ENCODE assay signal across 11 mouse cellular contexts in the genomic region with DNA sequence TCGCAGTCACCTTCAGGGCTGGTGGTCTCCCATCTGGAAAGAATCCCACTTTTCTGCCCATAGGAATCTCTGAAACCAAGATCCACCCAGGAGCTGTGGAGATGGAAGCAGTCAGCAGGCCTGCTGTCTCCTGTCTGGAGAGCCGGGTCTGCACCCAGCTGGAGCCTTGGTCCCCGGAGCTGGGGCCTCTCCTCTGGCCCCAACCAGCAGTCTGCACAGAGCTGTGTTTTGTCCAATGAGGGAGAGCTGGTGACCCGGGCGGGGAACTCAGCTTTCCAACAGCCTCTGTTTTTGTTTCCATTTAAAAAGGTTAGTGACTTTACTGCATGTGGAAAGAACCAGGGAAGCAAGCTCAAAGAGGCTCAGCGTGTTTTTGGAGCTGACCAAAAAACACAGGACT. TPM values are rescaled to one million over a fixed set of nuclear protein-coding genes. Genes with fewer than 3 reads are reported as not detected.
DNase-seq lines count a peak whose midpoint lies in the region; ATAC-seq lines count a peak whose summit lies in the region.
"Had no signal": no experiment of that assay in that cellular context is flagged by ENCODE, and none has a peak within 500 bp of the region (broad histone marks: within the 10 kb centered on the region; RNA-seq: fewer than 3 reads in every experiment).

No protein-coding gene starts in this region.

- no peaks in the 10 kb centered on the region for H3K36me3 ChIP-seq in midbrain, embryonic 11.5 days (ENCODE audit: control insufficient read depth, insufficient read depth, low read length)
- H3K36me3 ChIP-seq in midbrain, embryonic 15.5 days (replicated peaks) = no peaks in the 10 kb centered on the region
- H3K36me3 ChIP-seq in heart, embryonic 13.5 days = no peaks in the 10 kb centered on the region
- peaks cover 4% of the 10 kb centered on the region; the same call in 1 of the 2 replicates for H3K36me3 ChIP-seq in intestine, embryonic 16.5 days (ENCODE audit: control insufficient read depth, insufficient read depth, low read length)
- no peaks in the 10 kb centered on the region for H3K36me3 ChIP-seq in stomach, embryonic 16.5 days (ENCODE audit: control insufficient read depth, insufficient read depth, low read length)
- H3K36me3 ChIP-seq: liver, embryonic 12.5 days; neural tube, embryonic 15.5 days had no signal

- H3K4me3 ChIP-seq in midbrain, embryonic 11.5 days (ENCODE audit: low read depth, low read length) = no peak overlapping the region
- no peak overlapping the region for H3K4me3 ChIP-seq in midbrain, embryonic 15.5 days
- H3K4me3 ChIP-seq in heart, embryonic 13.5 days = no peak overlapping the region
- H3K4me3 ChIP-seq in intestine, embryonic 16.5 days (ENCODE audit: low read length) = no peak overlapping the region
- H3K4me3 ChIP-seq in stomach, embryonic 16.5 days (replicated peaks; ENCODE audit: low read length) = no peak overlapping the region
- H3K4me3 ChIP-seq: liver, embryonic 12.5 days; neural tube, embryonic 15.5 days had no signal

- no peaks in the 10 kb centered on the region for H3K9me3 ChIP-seq in midbrain, embryonic 11.5 days (ENCODE audit: control insufficient read depth, low read length)
- H3K9me3 ChIP-seq in midbrain, embryonic 15.5 days = no peaks in the 10 kb centered on the region
- H3K9me3 ChIP-seq in heart, embryonic 13.5 days = no peaks in the 10 kb centered on the region
- H3K9me3 ChIP-seq in intestine, embryonic 16.5 days (ENCODE audit: control insufficient read depth, low read length) = 0 out of 2 replicates have a peak, but pooled peaks cover 4% of the 10 kb centered on the region
- H3K9me3 ChIP-seq in stomach, embryonic 16.5 days (replicated peaks; ENCODE audit: control insufficient read depth, low read length) = no peaks in the 10 kb centered on the region
- H3K9me3 ChIP-seq: liver, embryonic 12.5 days; neural tube, embryonic 15.5 days had no signal

- no peaks in the 10 kb centered on the region; the same call in 1 of the 2 replicates for H3K27me3 ChIP-seq in midbrain, embryonic 11.5 days (ENCODE audit: control insufficient read depth, insufficient read depth, low read length)
- H3K27me3 ChIP-seq in midbrain, embryonic 15.5 days (replicated peaks) = no peaks in the 10 kb centered on the region
- no peaks in the 10 kb centered on the region for H3K27me3 ChIP-seq in heart, embryonic 13.5 days (replicated peaks)
- no peaks in the 10 kb centered on the region for H3K27me3 ChIP-seq in intestine, embryonic 16.5 days (replicated peaks; ENCODE audit: control insufficient read depth, insufficient read depth, low read length)
- no peaks in the 10 kb centered on the region for H3K27me3 ChIP-seq in stomach, embryonic 16.5 days (ENCODE audit: control insufficient read depth, insufficient read depth, low read length)
- H3K27me3 ChIP-seq: liver, embryonic 12.5 days had no signal

- H3K27ac ChIP-seq in midbrain, embryonic 11.5 days (ENCODE audit: low read depth, low read length) = no peak overlapping the region
- H3K27ac ChIP-seq in midbrain, embryonic 15.5 days = no peak overlapping the region
- peak overlapping the region; percentile 41 for H3K27ac ChIP-seq in heart, embryonic 13.5 days (replicated peaks)
- H3K27ac ChIP-seq in intestine, embryonic 16.5 days (ENCODE audit: low read length) = peak overlapping the region; percentile 48; the same call in 1 of the 2 replicates
- H3K27ac ChIP-seq in stomach, embryonic 16.5 days (ENCODE audit: low read length) = peak overlapping the region; percentile 75
- H3K27ac ChIP-seq: liver, embryonic 12.5 days; neural tube, embryonic 15.5 days had no signal

- no peak overlapping the region for H3K9ac ChIP-seq in midbrain, embryonic 11.5 days (ENCODE audit: low read length)
- H3K9ac ChIP-seq in midbrain, embryonic 15.5 days = no peak overlapping the region
- H3K9ac ChIP-seq in heart, embryonic 13.5 days = peak overlapping the region; percentile 30
- 0 out of 2 replicates have a peak overlapping the region, but pooled peaks have one; percentile 19 for H3K9ac ChIP-seq in intestine, embryonic 16.5 days (ENCODE audit: low read depth, low read length)
- H3K9ac ChIP-seq in stomach, embryonic 16.5 days (ENCODE audit: low read length) = peak overlapping the region; percentile 36; the same call in 1 of the 2 replicates
- H3K9ac ChIP-seq: liver, embryonic 12.5 days; neural tube, embryonic 15.5 days had no signal

- 0 out of 2 replicates have a peak overlapping the region, but pooled peaks have one; percentile 7 for H3K4me2 ChIP-seq in midbrain, embryonic 11.5 days
- H3K4me2 ChIP-seq in midbrain, embryonic 15.5 days = no peak overlapping the region
- 0 out of 2 replicates have a peak overlapping the region, but pooled peaks have one; percentile 10 for H3K4me2 ChIP-seq in heart, embryonic 13.5 days
- H3K4me2 ChIP-seq in intestine, embryonic 16.5 days (ENCODE audit: low read depth, low read length) = no peak overlapping the region
- 0 out of 2 replicates have a peak overlapping the region, but pooled peaks have one; percentile 14 for H3K4me2 ChIP-seq in stomach, embryonic 16.5 days (ENCODE audit: low read depth, low read length)
- H3K4me2 ChIP-seq: liver, embryonic 12.5 days; neural tube, embryonic 15.5 days had no signal

- 34% methylated on average over 6 of the region's 6 CpGs for WGBS in midbrain, embryonic 11.5 days
- 38% methylated on average over 6 of the region's 6 CpGs for WGBS in midbrain, embryonic 15.5 days
- 34% methylated on average over 6 of the region's 6 CpGs for WGBS in heart, embryonic 13.5 days
- WGBS in intestine, embryonic 16.5 days = 28% methylated on average over 6 of the region's 6 CpGs
- WGBS in stomach, embryonic 16.5 days = 31% methylated on average over 6 of the region's 6 CpGs

- ATAC-seq in midbrain, embryonic 11.5 days (ENCODE audit: low FRiP score) = no peak
- ATAC-seq in midbrain, embryonic 15.5 days (replicated peaks) = no peak
- ATAC-seq in heart, embryonic 13.5 days (ENCODE audit: extremely low read depth, insufficient number of reproducible peaks, low FRiP score, low TSS enrichment) = no peak
- ATAC-seq in intestine, embryonic 16.5 days = 0 out of 2 replicates have a peak, but pooled peaks have one; percentile 34
- ATAC-seq in stomach, embryonic 16.5 days (ENCODE audit: insufficient read depth, low FRiP score) = peak; percentile 81
- no peak for ATAC-seq in megakaryocyte progenitor cell, adult 5-6 weeks (replicated peaks; ENCODE audit: poor library complexity)
- ATAC-seq: liver, embryonic 12.5 days had no signal

- peaks cover 20% of the 10 kb centered on the region for H3K4me1 ChIP-seq in midbrain, embryonic 11.5 days (ENCODE audit: control insufficient read depth, insufficient read depth, low read length)
- no peaks in the 10 kb centered on the region; the same call in 1 of the 2 replicates for H3K4me1 ChIP-seq in midbrain, embryonic 15.5 days
- H3K4me1 ChIP-seq in heart, embryonic 13.5 days = peaks cover 36% of the 10 kb centered on the region
- H3K4me1 ChIP-seq in intestine, embryonic 16.5 days (ENCODE audit: control insufficient read depth, insufficient read depth, low read length) = peaks cover 40% of the 10 kb centered on the region
- H3K4me1 ChIP-seq in stomach, embryonic 16.5 days (ENCODE audit: control insufficient read depth, insufficient read depth, low read length) = peaks cover 14% of the 10 kb centered on the region

- DNase-seq in midbrain, embryonic 11.5 days (ENCODE audit: low spot score, missing footprints) = peak; percentile 82
- no peak for DNase-seq in cerebellum, adult 9-11 months
- DNase-seq: gastrocnemius, postnatal 36 days; thymus, postnatal 36 days had no signal

RNA-seq across cellular contexts. Expression of a gene that starts 11.0 kb away (rescaled TPM):
- 6.3 and 6.4 TPM in 2 replicates for polyA plus RNA-seq in midbrain, embryonic 11.5 days (2014; fragmentation: Nextera tagmentation; extraction: Ambion mirVana)
- polyA plus RNA-seq in midbrain, embryonic 15.5 days (2015; fragmentation: Nextera tagmentation; extraction: Ambion mirVana) = 6.4 and 8.5 TPM in 2 replicates
- 8.3 and 10.0 TPM in 2 replicates for polyA plus RNA-seq in heart, embryonic 13.5 days (2015; fragmentation: Nextera tagmentation; extraction: Ambion mirVana)
- polyA plus RNA-seq in intestine, embryonic 16.5 days (2015; fragmentation: Nextera tagmentation; extraction: Ambion mirVana) = 17.5 and 20.2 TPM in 2 replicates
- polyA plus RNA-seq in stomach, embryonic 16.5 days (2015; fragmentation: Nextera tagmentation; extraction: Ambion mirVana) = 18.7 and 20.0 TPM in 2 replicates
- 0.05 and 0.44 TPM in 2 replicates for total RNA-seq in megakaryocyte progenitor cell, adult 5-6 weeks (2015)
- 0.10 and 0.17 TPM in 2 replicates for total RNA-seq in megakaryocyte progenitor cell, adult 5-6 weeks (2017)

Comparison
In these comparisons a context has a peak if more than half of its experiments do, and no peak if none do; other contexts are left out.
1. H3K4me2 ChIP-seq: peak in midbrain, embryonic 11.5 days (single experiment), heart, embryonic 13.5 days (single experiment) and stomach, embryonic 16.5 days (single experiment); none in midbrain, embryonic 15.5 days (single experiment) and intestine, embryonic 16.5 days (single experiment).
2. ATAC-seq: peak in intestine, embryonic 16.5 days (single experiment) and stomach, embryonic 16.5 days (single experiment); none in midbrain, embryonic 11.5 days (single experiment), midbrain, embryonic 15.5 days (single experiment), heart, embryonic 13.5 days (single experiment) and megakaryocyte progenitor cell, adult 5-6 weeks (single experiment).
3. H3K27ac ChIP-seq: peak in heart, embryonic 13.5 days (single experiment), intestine, embryonic 16.5 days (single experiment) and stomach, embryonic 16.5 days (single experiment); none in midbrain, embryonic 11.5 days (single experiment) and midbrain, embryonic 15.5 days (single experiment).
4. H3K9ac ChIP-seq: peak in heart, embryonic 13.5 days (single experiment), intestine, embryonic 16.5 days (single experiment) and stomach, embryonic 16.5 days (single experiment); none in midbrain, embryonic 11.5 days (single experiment) and midbrain, embryonic 15.5 days (single experiment).